Mouse (Mus musculus) midbrain, embryonic 13.5 days (tissue): ENCODE measurements around the gene Stra6. TPM values are rescaled to one million over a fixed set of nuclear protein-coding genes. Genes with fewer than 3 reads are reported as not detected.

Source experiments
- ATAC-seq: fragments of 200-750 bp; cut with Nextera tagmentation; 2 replicates; pipeline ENCODE4 v1.8.0; 2017; ENCODE audit warnings: mild to moderate bottlenecking, moderate TSS enrichment, moderate library complexity
- H3K27ac ChIP-seq: fragments of 300-500 bp; sonication (generic); 2 replicates; pipeline ENCODE4 v1.5.1; 2015; ENCODE audit warnings: inconsistent platforms, mild to moderate bottlenecking, moderate library complexity
- H3K27me3 ChIP-seq: fragments of 300-500 bp; sonication (generic); 2 replicates; pipeline ENCODE4 v1.6.1; 2015; ENCODE audit warnings: mild to moderate bottlenecking, inconsistent platforms
- H3K36me3 ChIP-seq: fragments of 300-500 bp; sonication (generic); 2 replicates; pipeline ENCODE4 v1.6.1; 2015; ENCODE audit warnings: mild to moderate bottlenecking, inconsistent platforms
- H3K4me1 ChIP-seq: fragments of 300-500 bp; sonication (generic); replicated peaks from 2 replicates; pipeline ENCODE4 v1.6.1; 2015; ENCODE audit warnings: inconsistent platforms
- H3K4me2 ChIP-seq: fragments of 300-500 bp; sonication (generic); replicated peaks from 2 replicates; pipeline ENCODE4 v1.6.1; 2015; ENCODE audit warnings: moderate library complexity, mild to moderate bottlenecking, inconsistent platforms
- H3K4me3 ChIP-seq: fragments of 300-500 bp; sonication (generic); replicated peaks from 2 replicates; pipeline ENCODE4 v1.5.1; 2015; ENCODE audit warnings: mild to moderate bottlenecking, inconsistent platforms
- H3K9ac ChIP-seq: fragments of 300-500 bp; sonication (generic); replicated peaks from 2 replicates; pipeline ENCODE4 v1.6.1; 2015; ENCODE audit warnings: mild to moderate bottlenecking, inconsistent platforms
- H3K9me3 ChIP-seq: fragments of 300-500 bp; sonication (generic); 2 replicates; pipeline ENCODE4 v1.6.1; 2016; ENCODE audit warnings: mild to moderate bottlenecking, inconsistent platforms
- whole genome bisulfite sequencing: fragments of 180-500 bp; shearing (Covaris S2); methylation state at CpG from one replicate; pipeline ENCODE4 v1.1.7; 2015; 5-methylcytosine and 5-hydroxymethylcytosine counted together
- polyA plus RNA-seq: library from polyadenylated mRNA; unstranded; fragments of >200 nt; fragmentation: Nextera tagmentation; extraction: Ambion mirVana; gene quantifications from 2 replicates; pipeline ENCODE4 v1.2.1, GENCODE M21; 2015

Stra6 gene
- polyA plus RNA-seq, 1 experiment from 2014 or later = 9.9 TPM

GRCm38 (mm10) chr9:58053102-58053501, 10.5 kb upstream of the Stra6 start:
- Histone ChIP-seq H3K4me2 (no peak overlapping the region), H3K4me3 (no peak overlapping the region), H3K9ac (no peak overlapping the region), H3K36me3 (no peaks in the 10 kb centered on the region), H3K27ac (peak overlapping the region; percentile 67), H3K27me3 (peaks cover 20% of the 10 kb centered on the region), H3K9me3 (no peaks in the 10 kb centered on the region), H3K4me1 (peaks cover 73% of the 10 kb centered on the region)
- ATAC-seq = 0 out of 2 replicates have a peak, but pooled peaks have one; percentile 18
- WGBS = 23% methylated on average over 3 of the region's 3 CpGs

GRCm38 (mm10) chr9:58053544-58053943, 10.0 kb upstream of the Stra6 start:
- H3K4me2 ChIP-seq = no peak overlapping the region
- H3K9ac ChIP-seq = 0 out of 2 replicates have a peak overlapping the region, but pooled peaks have one; percentile 16
- H3K36me3 ChIP-seq = no peaks in the 10 kb centered on the region
- H3K9me3 ChIP-seq = no peaks in the 10 kb centered on the region
- peaks cover 20% of the 10 kb centered on the region for H3K27me3 ChIP-seq
- no peak overlapping the region for H3K4me3 ChIP-seq
- peak overlapping the region; percentile 67 for H3K27ac ChIP-seq
- H3K4me1 ChIP-seq = peaks cover 68% of the 10 kb centered on the region
- no peak for ATAC-seq
- 49% methylated on average over 3 of the region's 3 CpGs for WGBS

DNA sequence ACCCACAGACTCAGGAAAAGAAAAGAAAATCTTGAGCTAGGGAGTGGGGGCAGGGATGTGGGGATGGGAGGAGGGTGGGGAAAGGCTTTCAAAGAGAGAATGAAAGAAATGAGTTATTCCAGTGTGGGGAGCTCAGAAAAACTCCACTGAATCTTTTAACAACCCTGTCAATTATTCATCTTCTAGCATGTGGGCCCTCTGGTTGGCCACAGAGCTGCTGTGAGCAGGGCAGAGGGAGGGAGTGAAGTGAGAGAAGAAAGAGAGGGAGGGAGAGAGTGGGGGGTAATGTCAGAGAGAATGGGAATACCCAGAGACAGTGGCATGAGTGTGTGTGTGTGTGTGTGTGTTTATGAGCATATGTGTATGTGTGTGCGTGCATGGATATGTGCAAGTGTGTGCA, 9.6 kb upstream of the Stra6 start:
- ATAC-seq = peak; percentile 45; the same call in 1 of the 2 replicates
- Histone ChIP-seq H3K9me3 (no peaks in the 10 kb centered on the region), H3K9ac (no peak overlapping the region), H3K36me3 (no peaks in the 10 kb centered on the region), H3K4me2 (no peak overlapping the region), H3K4me3 (no peak overlapping the region), H3K27ac (peak overlapping the region; percentile 67), H3K4me1 (peaks cover 63% of the 10 kb centered on the region), H3K27me3 (peaks cover 20% of the 10 kb centered on the region)
- WGBS = 92% methylated on average over 1 of the region's 1 CpGs

- no peaks in the 10 kb centered on the region for H3K36me3 ChIP-seq
- no peak overlapping the region for H3K4me3 ChIP-seq
- peaks cover 66% of the 10 kb centered on the region for H3K4me1 ChIP-seq
- ATAC-seq = peak; percentile 22; the same call in 1 of the 2 replicates
- H3K4me2 ChIP-seq = no peak overlapping the region
- peak overlapping the region; percentile 67 for H3K27ac ChIP-seq
- no peak overlapping the region for H3K9ac ChIP-seq
- peaks cover 14% of the 10 kb centered on the region; the same call in 1 of the 2 replicates for H3K27me3 ChIP-seq
- H3K9me3 ChIP-seq = no peaks in the 10 kb centered on the region
- WGBS = 73% methylated on average over 5 of the region's 5 CpGs
Observed at GRCm38 (mm10) chr9:58055666-58056065, 7.9 kb upstream of the Stra6 start.

- 52% methylated on average over 1 of the region's 1 CpGs for WGBS
- Histone ChIP-seq H3K36me3 (no peaks in the 10 kb centered on the region), H3K4me3 (no peak overlapping the region), H3K27me3 (peaks cover 8% of the 10 kb centered on the region; the same call in 1 of the 2 replicates), H3K9ac (no peak overlapping the region), H3K4me2 (no peak overlapping the region), H3K4me1 (peaks cover 71% of the 10 kb centered on the region), H3K9me3 (no peaks in the 10 kb centered on the region), H3K27ac (peak overlapping the region; percentile 89)
- no peak for ATAC-seq
Observed at GRCm38 (mm10) chr9:58059920-58060319, 3.7 kb upstream of the Stra6 start.

GRCm38 (mm10) chr9:58060677-58061667, 2.6 kb upstream of the Stra6 start:
- peaks cover 71% of the 10 kb centered on the region for H3K4me1 ChIP-seq
- 5% methylated on average over 23 of the region's 23 CpGs for WGBS
- peak overlapping the region; percentile 17; the same call in 1 of the 2 replicates for H3K4me2 ChIP-seq
- no peak overlapping the region for H3K4me3 ChIP-seq
- no peaks in the 10 kb centered on the region for H3K36me3 ChIP-seq
- ATAC-seq = peak; percentile 78
- no peaks in the 10 kb centered on the region for H3K9me3 ChIP-seq
- H3K27ac ChIP-seq = peak overlapping the region; percentile 89
- 0 out of 2 replicates have a peak overlapping the region, but pooled peaks have one; percentile 16 for H3K9ac ChIP-seq
- H3K27me3 ChIP-seq = peaks cover 8% of the 10 kb centered on the region; the same call in 1 of the 2 replicates

GRCm38 (mm10) chr9:58065532-58065931, 1.9 kb downstream of the Stra6 start:
- H3K9me3 ChIP-seq = no peaks in the 10 kb centered on the region
- H3K27ac ChIP-seq = peak overlapping the region; percentile 89
- no peaks in the 10 kb centered on the region; the same call in 1 of the 2 replicates for H3K27me3 ChIP-seq
- 13% methylated on average over 6 of the region's 6 CpGs for WGBS
- no peaks in the 10 kb centered on the region for H3K36me3 ChIP-seq
- no peak overlapping the region for H3K9ac ChIP-seq
- peaks cover 72% of the 10 kb centered on the region for H3K4me1 ChIP-seq
- no peak overlapping the region for H3K4me2 ChIP-seq
- H3K4me3 ChIP-seq = no peak overlapping the region
- ATAC-seq = peak; percentile 65

DNA sequence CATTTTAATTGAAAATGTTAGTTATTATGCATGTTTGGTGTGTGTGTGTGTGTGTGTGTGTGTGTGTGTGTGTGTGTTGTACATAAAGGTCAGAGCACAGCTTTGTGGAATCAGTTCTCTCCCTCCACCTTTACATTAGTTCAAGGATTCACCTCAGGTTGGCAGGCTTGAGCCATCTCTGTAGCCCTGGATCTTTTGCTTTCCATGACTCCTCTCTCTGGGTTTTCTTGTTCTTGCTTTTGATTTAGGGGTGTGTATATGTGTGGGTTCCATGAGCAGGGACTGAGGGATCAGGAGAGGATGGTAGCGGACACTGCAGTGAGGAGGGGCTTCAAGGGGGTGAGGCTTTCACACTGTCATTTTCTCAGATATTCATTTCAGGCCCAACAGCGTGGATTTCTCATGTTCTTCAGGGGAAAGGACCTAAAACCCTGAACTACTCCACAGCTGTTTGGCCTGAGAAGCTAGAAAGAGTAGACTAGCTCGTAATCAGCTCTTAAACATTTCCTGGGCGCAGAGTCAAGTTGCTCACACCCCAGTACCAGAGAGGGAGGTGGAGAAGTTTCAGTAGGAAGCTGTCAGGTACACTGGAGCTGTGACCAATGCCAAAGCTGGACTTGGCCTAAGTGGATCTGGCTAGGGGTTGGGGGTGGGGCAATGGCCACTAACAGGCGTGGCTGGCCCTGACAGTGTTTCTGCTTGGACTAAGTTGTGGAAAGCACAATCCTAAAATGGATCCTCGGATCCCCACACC, 2.6 kb downstream of the Stra6 start:
- Histone ChIP-seq H3K4me2 (no peak overlapping the region), H3K4me1 (peaks cover 70% of the 10 kb centered on the region), H3K27ac (peak overlapping the region; percentile 89), H3K9me3 (no peaks in the 10 kb centered on the region), H3K9ac (no peak overlapping the region), H3K36me3 (no peaks in the 10 kb centered on the region), H3K4me3 (no peak overlapping the region), H3K27me3 (no peaks in the 10 kb centered on the region; the same call in 1 of the 2 replicates)
- peak; percentile 22; the same call in 1 of the 2 replicates for ATAC-seq
- 80% methylated on average over 6 of the region's 6 CpGs for WGBS

- H3K9ac ChIP-seq = no peak overlapping the region
- WGBS = 71% methylated on average over 6 of the region's 6 CpGs
- no peak overlapping the region for H3K4me2 ChIP-seq
- H3K27me3 ChIP-seq = no peaks in the 10 kb centered on the region; the same call in 1 of the 2 replicates
- H3K9me3 ChIP-seq = no peaks in the 10 kb centered on the region
- H3K4me1 ChIP-seq = peaks cover 70% of the 10 kb centered on the region
- H3K4me3 ChIP-seq = no peak overlapping the region
- no peaks in the 10 kb centered on the region for H3K36me3 ChIP-seq
- H3K27ac ChIP-seq = peak overlapping the region; percentile 89
- ATAC-seq = no peak
Observed at GRCm38 (mm10) chr9:58066731-58067095, 3.1 kb downstream of the Stra6 start.

DNA sequence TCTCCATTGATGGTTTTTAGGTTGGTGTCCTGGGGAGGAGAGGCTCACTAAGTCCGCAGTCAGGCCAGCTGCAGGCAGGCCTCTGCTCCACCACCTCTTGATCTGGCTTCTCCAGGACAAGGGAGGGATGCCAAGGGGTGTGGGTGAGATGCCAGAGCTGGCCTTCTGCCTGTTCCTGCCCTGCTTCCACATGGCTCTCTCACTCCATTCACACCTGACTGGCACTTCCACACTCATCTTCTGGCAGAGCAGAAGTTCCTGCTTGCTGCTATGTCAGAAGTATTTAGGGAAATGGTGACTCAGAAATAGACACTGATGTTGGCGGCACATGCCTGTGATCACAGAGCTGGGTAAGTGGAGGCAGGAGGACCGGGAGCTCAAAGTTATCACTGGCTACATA, 4.0 kb downstream of the Stra6 start:
- H3K27me3 ChIP-seq = no peaks in the 10 kb centered on the region; the same call in 1 of the 2 replicates
- no peak for ATAC-seq
- no peak overlapping the region for H3K4me3 ChIP-seq
- H3K27ac ChIP-seq = peak overlapping the region; percentile 89; the same call in 1 of the 2 replicates
- no peak overlapping the region for H3K4me2 ChIP-seq
- 89% methylated on average over 3 of the region's 3 CpGs for WGBS
- no peaks in the 10 kb centered on the region for H3K9me3 ChIP-seq
- peaks cover 70% of the 10 kb centered on the region for H3K4me1 ChIP-seq
- no peak overlapping the region for H3K9ac ChIP-seq
- no peaks in the 10 kb centered on the region for H3K36me3 ChIP-seq

DNA sequence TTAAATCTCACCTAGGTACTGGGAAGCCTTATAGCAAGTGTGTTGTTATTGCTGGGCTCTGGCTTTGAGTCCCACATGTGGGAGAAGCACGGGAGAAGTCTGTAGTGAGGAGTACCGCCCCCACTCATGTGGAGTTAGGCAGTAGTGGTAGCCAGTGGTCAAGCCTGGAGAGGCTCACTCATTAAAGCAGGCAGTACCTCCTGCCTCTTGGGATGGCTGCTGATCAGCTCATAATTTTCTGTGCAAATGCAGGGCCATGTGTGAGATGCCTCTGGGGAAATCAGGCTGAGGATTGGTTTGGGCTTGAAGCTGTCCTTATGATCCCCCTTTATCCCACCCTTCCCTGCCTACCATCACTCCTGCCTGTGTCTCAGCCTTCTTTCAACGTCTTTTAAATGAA, 11.0 kb downstream of the Stra6 start:
- Histone ChIP-seq H3K36me3 (no peaks in the 10 kb centered on the region), H3K4me2 (no peak overlapping the region), H3K4me1 (peaks cover 38% of the 10 kb centered on the region), H3K4me3 (no peak overlapping the region), H3K27me3 (peaks cover 4% of the 10 kb centered on the region; the same call in 1 of the 2 replicates), H3K9me3 (no peaks in the 10 kb centered on the region), H3K27ac (peak overlapping the region; percentile 67), H3K9ac (no peak overlapping the region)
- WGBS = 37% methylated on average over 3 of the region's 3 CpGs
- ATAC-seq = peak; percentile 70; the same call in 1 of the 2 replicates
